Mouse (Mus musculus): ENCODE results near the gene Sept12. TPM values are rescaled to one million over a fixed set of nuclear protein-coding genes. Genes with fewer than 3 reads are reported as not detected.

Sept12 gene
- total RNA-seq, 2 experiments from 2014 or later: not detected

DNA sequence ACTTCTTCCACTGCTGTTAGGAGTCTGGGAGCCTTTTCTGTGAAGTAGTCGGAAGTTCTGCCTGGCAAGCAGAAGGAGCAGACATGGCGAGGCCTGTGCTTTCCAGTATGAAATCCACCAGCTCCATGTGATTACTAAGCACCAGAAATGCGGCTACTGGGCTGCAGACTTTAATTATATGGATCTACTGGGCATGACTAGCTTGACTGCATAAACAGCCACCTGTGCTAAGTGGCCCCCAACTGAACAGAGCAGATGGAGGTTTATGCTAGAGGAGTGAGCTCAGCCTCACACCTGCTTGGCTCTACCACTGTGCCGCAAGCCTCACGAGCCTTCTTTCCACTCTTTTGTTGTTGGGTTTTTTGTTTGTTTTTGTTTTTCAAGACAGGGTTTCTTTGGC, 23.1 kb downstream of the Sept12 start:
- DNase-seq: no peak

DNA sequence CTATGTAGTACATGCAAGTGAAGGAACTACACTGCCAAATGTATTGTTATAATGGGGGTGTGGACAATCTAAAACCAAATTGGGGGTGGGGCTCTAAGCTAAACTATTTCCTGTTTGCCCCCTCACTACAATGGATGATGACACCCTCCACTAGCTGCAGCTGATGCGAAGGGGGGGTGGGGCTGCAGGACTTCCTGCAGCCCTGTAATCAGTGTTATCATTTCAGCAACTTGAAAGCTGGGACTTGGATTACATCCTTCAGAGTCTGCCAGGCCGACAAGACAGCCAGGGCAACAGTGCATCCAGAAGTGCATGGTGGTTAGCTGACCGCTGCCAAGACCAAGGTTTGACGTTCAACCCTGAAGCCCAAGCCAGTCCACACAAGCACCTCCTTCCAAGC, 26.0 kb downstream of the Sept12 start:
- DNase-seq: no peak

DNA sequence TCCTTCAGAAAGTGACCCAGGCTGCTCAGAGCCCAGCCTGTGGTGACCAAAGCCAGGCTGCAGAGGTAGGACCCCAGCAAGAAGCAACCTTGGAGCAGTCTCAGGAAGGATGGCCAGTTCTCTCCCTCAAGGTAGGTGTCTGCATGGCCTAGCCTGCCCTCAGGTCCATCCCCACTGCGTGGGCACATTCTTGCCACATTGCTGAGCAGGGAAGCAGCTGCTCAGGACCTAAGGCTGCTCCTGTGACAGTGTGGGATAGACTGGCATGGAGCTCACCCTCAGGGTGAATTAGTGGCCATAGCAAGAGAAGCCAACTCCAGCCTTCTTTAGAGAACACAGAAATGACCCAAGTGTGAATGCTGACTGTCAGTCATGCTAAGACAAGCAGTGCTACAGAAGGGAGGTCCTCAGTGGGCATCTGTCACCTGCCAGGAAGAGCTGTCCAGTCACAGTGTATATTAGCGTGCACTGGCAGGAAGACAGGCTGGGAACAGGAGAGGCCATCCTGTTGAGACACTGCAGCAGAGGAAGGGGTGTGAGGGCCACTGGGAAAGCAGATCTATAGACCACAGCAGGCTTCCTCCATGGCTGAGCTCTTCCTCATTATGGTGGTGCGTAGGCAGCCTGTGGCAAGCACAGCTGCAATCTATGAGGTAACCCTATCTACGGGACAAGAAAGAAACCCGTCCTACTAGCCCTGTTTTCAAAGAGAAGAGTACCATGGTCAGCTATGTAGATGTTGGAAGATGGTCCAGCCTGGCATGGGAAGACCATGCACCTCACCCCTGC, 28.4 kb downstream of the Sept12 start:
- DNase-seq: no peak

DNA sequence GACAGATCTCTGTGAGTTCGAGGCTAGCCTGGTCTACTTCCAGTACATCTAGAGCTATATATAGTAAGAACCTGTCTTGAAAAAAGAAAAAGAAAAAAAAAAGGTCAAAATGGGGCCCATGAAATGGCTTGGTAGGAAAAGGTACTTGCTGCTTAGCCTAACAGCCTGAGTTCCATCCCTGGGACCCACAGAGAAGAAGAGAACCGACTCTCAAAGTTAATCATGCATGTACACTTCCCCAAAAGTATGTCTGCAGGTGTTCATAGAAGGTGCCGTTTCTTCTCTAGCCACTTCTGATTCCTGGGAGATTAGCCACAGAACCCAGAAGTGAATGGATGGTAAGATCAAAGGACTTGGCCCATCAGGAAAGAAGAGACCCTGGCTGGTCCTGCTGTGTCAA, 29.2 kb downstream of the Sept12 start:
- DNase-seq: no peak

DNA sequence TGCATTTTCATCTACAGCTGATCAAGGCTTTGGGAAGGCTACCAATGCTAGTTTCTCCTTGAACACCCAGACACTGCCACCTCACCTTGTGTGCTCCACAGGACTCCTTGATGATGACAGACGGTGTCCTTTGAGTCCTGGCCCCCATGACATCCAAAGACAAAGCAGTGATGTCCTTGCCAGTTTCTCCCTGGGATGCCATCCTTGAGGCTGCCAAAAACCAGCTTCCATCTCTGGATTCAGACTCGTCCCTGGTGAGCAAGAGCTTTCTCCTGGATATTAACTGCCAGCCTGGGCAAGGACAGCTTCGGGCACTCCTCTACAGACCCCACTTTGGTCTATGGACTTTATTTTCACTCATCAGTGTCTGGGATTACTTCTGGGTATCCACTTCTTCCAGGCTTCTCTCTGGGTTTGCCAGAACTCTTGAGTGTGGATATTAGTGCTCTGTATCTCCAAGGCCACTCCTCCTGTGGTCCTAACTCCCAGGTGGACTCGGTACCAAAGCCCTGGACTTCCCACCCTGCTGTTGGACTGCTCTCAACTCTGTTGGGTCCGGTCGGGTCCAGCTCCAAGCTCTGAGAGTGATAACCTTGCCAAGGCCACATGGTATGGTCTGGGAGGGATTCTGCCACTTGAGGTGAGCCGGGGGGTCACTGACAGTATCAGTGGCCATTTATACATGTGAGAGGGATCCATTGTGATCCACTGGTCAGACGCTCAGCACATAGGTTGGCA, 32.1 kb downstream of the Sept12 start:
- no peak for DNase-seq

DNA sequence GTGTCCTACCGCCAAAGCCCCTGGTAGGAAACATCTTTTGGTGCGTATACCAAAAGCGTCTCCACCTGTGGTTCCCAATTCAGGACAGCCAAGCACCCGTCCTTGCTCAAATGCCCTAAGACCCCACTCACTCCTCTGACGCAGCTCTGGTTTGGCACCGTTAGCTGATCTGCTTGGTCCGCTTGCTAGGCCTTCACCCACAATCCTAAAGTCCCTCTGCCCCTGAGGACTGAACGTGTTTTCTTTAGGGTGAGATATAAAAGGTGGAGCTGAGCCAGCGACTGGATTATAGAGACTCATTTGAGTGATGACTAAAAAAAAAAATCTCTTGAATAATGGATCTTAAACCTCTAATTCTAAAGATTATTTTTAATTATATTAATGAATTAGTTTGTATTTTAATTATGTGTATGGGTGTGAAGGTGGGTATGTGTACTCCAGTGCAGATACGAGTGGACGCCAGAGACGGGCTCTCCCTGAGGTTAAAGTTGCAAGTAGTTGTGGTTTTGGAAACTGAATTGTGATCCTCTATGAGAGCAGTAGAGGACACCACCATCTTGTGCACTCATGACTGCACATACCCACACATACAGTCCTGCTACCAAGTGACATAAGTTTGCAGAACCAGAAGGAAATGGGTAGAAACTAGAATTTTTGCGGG, 32.8 kb downstream of the Sept12 start:
- DNase-seq: no peak

DNA sequence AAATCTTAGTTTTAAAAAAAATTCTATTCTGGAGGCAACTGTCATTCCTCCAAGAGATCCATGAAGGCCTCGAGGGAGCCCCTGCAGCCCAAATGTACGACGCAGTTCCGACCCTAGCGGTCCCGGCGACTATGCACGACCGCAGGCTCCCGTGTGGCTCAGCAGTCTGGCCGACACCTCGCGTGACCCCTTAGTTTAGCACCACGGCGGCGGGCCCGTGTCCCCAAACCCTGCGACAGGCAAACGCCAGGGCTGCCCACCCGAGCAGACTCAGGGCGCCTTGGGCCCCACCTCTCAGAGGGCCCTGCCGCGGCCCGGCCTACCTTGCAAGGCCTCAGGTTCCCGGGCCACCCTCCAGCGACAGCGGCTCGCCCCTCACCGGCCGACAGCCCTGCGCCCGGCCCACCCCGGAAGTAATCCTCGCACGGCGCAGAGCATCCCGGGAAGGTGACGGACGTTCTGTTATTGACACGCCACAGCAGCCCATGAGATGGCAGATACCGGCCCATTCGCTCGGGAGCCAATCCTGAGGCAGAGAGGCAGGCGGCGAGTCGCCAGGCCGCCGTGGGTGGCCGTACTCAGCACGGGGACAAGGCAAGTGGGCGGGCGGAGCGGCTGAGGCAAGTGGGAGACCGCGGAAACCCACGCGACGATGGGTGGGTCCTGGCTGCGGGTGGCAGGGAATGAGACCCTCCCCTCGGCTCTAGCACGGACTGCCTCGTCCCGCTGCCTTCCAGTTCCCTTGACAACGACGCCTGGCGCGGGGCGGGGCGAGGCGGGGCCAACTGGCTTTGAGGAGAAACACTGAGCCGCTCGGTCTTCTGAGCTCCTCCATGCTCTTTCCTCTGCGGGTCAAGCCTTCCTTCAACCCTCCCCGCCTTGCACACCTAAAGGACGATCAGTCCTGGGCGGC, 33.6 kb downstream of the Sept12 start, which contains the start of gene Anks3:
TSS of gene Anks3 (minus strand) at position 409 of the 913 bp plus-strand sequence.
- peak; percentile 94 for DNase-seq

DNA sequence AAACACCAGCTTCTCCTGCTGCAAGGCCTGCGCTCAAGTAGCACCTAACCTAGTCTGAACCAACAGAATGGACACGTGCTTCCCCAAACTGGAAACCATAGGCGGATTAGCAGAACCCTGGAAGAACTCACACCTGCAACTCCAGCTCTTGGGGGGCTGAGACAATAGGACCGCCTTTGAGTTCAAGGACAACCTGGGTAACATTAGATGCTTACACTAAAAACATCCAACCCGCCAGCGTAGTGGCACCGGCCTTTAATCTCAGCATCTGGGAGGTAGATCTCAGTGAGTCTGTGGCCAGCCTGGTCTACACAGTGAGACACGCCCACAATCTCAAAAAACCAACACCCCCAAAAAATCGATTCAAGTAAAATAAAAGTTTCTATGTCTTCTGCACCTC, 34.3 kb downstream of the Sept12 start:
- no peak for DNase-seq

DNA sequence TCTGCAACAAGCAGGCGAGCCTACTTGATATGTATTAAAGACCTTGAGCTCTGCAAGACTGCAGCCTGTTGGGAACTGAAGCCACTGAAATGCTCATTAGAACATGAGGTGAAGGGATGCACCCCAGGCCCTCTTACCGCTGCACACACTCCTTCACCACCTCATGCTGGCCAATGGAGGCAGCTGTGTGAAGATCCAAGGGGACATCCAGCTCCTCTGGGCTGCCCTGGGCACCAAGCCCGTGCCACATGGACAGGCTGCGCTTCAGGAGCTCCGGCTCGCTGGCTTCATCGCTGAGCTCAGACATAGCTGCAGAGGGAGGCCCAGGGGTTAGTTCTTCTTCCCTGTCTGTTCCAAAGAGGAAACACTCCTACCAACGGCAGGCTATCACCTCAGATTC, 37.4 kb downstream of the Sept12 start:
- DNase-seq: no peak

DNA sequence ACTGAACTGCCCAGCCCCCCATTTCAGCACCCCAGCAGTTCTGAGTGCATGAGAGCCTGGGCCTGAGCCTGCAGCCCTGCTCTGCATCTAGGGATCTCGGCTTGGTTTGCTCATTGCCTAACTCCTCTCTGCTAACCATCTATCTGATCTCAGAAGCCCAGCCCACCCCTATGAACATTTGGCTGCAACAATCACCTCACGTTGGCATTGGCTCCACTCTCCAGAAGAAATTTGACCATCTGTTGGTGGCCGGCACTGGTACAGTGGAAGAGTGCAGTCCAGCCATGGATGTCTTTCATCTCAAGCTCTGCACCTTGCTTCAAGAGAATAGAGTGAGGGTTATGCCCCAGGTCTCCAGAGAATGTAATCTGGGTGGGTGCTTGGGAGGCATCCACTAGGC, 40.2 kb downstream of the Sept12 start:
- no peak for DNase-seq

DNA sequence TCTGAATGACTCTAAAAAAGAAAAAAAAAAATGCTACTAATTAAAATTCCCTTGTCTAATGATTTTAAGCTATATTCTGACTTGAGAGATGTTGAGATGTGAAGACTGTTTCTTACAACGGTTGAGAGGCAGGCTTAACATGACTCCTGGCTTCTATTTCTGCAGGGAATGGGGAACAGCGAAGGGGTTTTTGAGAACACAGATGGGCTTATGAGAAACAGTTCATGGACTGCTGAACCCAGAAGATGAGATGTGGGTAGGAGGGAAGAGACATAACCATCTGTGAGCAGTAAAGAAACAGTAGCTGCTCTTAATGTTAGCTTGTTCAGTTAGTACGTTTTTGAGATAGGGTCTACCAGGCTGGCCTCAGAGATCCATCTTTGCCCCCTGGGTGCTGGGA, 41.0 kb downstream of the Sept12 start:
- DNase-seq: no peak

DNA sequence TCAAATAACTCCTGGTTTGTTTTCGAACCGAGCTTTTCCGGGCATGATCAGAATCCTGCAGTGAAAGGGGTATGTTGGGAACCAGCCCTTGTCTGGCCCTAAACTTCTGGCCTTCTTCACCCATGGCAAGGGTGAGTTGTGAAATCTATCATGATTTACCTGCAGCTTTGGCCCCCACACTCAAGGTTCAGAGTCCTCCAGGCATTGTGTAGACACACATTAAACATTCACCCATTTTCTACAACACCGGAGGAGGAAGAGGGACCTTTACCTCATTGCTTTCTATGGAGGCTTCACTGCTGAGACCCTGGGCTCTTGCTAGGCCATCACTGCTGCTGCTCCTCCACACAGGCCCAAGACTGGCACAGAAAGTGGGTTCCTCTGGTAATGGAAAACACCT, 50.3 kb downstream of the Sept12 start:
- DNase-seq: no peak

DNA sequence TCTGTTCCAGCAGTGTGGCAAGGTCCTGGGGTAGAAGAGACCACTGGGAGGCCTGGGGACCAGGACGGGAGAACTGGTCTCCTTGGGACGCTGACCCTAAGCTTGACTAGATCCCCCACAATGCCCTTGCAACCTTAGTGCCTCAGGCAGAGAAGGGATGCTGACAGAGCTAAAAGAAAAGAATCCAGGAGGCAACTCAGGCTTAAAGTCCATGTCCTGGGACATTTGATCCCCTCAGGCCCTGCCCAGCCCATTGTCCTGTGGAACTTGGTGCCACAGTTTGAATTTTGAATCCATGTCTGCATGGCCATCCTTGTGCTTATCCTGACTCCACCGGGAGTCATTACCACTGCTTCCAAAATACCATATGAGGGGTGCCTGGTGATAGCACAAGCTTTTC, 51.5 kb downstream of the Sept12 start:
- DNase-seq: no peak

DNA sequence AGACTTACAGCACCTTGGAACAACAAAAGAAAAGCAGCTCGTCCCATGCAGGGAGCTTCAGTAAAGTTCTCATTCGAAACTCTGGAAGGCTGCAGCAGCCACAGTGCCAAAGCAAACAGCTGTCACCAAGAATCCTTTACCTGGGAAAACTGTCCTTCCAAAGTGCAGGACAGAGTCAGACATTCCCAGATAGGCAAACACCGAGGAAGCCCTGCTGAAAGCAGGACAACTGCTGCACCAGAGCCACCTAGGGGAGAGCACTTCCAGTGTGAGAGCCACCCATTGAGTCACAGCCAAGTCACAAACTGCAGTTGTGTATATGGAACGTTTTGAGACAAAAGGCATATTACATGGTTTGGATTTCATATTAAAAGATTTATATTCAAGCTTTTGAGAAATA, 52.2 kb downstream of the Sept12 start:
- DNase-seq: no peak

DNA sequence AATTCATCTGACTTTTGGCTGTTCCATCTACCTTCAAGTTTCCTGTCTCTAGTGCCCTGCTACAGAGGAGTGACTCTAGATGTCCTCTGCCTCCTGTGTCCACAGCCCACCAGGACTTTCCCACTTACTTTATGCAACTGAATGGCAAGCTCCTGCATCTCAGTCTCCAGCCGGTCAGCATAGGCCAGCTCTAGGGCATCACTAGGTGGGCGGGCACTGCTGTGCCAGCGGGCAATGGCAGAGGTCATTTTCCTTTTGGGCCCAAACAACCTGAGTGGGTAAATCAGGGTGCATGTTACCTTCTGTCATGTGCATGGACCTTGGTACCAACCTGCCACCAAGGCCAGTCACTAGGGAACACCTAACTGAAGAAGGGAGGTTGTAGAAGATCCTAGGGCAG, 54.2 kb downstream of the Sept12 start:
- no peak for DNase-seq

DNA sequence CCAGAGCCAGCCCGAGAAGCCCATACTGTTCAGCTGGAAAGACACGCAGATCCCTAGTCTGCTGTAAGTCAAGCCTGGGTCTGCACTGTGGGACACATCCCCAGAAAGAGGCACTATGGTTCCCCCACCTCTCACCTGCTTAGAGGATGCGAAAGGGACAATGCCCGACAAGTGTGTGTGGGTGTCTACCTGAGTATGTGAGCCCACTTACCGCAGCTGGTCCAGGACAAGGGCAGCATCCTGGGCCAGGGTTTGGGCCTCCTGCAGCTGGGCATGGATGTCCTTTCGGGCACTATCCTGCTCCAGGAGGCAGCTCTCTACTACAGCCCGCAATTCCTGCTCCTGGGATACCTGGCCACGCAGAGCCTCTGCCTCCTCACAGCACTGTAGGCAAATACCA, 54.8 kb downstream of the Sept12 start:
- DNase-seq: no peak

DNA sequence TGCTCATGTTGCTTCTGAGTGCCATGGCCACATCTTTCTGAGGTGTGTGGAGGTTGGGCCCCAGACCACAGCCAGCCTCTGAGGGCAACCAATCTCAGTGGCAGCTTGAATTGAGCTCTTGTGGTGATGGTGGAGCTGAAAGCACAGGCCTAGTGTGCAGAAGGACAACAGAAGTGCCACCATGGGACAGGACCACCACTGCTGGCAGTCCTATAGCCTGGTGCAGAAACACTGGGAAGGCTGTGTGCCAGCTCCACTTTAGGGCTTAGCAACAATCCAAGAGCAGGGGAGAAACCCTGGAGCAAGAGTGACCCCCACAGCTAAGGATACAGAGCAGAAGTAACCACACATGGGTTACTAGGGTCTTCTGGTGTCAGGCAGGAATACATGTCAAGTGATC, 56.6 kb downstream of the Sept12 start:
- no peak for DNase-seq

DNA sequence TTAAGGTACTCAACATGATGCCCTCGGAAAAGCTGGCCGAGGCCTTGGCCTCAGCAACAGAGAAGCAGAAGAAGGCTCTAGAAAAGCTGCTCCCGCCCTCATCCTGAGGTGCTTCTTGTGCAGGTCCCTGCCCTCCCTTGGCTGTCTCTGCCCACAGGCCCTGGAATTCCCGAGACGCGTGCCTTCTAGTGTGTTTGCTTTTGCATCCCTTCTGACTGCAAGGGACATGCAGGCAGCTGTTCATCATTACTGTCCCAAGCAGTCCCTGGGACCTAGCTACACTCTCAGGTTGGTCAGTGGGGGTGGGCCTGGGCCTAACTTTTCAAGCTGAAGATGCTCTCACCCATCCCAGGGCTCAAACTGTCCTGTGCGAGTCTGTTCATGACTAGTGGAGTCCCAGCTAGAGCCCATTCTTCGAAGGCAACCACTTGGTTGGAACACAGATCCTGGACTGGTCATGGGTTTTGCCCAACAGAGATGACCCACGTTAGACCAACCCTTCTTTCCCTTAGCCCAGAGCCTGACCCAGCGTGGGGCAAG, 57.3 kb downstream of the Sept12 start:
- DNase-seq: no peak

DNA sequence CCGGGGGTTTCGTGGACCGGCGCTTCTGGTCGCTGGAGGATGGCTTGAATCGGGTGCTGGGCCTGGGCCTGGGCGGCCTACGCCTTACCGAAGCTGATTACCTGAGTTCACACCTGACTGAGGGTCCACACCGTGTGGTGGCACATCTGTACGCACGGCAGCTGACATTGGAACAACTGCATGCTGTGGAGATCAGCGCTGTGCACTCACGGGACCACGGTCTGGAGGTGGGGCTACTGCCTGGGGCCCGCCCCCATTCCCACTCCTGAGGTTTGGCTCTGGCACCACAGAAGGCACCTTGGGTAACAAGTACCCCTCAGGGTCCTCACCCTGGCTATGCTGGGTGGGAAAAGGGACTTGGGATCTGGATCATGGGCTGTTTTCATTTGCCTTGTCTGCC, 58.2 kb downstream of the Sept12 start:
- DNase-seq: peak; percentile 46

DNA sequence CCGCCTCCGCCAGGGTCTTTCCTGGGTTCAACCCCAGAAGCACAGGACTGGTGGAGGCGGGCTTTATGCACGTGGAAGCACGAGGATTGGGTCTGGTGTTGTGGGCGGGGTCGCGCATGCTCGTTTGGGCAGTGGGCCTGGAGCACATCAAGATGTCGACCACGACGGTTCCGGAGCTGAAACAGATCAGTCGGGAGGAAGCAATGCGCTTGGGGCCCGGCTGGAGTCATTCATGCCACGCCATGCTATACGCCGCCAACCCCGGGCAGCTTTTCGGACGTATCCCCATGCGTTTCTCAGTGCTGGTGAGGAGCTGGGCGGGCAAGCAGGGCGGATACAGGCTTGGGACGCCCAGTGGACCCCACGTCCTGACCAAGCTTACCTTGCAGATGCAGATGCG, 58.7 kb downstream of the Sept12 start:
- DNase-seq: peak; percentile 96

DNA sequence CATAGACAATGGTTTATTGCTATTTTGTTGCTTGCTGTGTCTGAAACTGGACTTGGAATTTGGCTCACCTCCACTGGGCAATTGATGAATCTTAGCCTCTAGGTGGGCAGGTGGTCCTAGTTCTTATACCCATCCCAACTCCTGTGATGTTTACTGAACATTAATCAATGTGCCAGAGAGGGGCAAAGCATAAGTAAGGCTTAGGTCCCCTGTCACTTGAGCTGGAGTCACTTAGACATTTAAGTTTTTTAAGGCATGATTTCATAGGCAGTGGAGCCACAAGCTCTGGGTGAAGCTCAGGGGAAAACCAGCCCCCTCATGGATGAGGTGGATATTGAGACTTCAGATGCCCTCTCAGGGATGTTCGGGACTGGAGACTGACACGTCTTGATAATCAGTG, 59.2 kb downstream of the Sept12 start, which contains the start of gene Nudt16l1:
TSS of gene Nudt16l1 (plus strand) at position 301 of the 400 bp plus-strand sequence.
- DNase-seq: no peak

All from gastrocnemius, postnatal 10 days (tissue).